Mouse (Mus musculus) kidney, embryonic 15.5 days (tissue): ENCODE data around the gene Ciapin1. TPM values are rescaled to one million over a fixed set of nuclear protein-coding genes. Genes with fewer than 3 reads are reported as not detected.
A peak's percentile ranks its signal among the peaks of the same experiment; 100 is the strongest.
"Not testable (repeated sequence)": the region's sequence is repeated elsewhere in the genome, so short reads cannot be mapped to it uniquely, and the experiment has no call there.

Experiments
- ATAC-seq: fragments of 200-750 bp; cut with Nextera tagmentation; replicated peaks from 2 replicates; pipeline ENCODE4 v1.8.0; 2017; ENCODE audit warnings: moderate TSS enrichment; ENCODE audit not compliant: low FRiP score
- H3K27ac ChIP-seq: fragments of 300-500 bp; sonication (generic); 2 replicates; pipeline ENCODE4 v1.5.1; 2015; ENCODE audit warnings: mild to moderate bottlenecking, inconsistent platforms
- H3K27me3 ChIP-seq: fragments of 300-500 bp; sonication (generic); 2 replicates; pipeline ENCODE4 v1.6.1; 2015; ENCODE audit warnings: inconsistent platforms
- H3K36me3 ChIP-seq: fragments of 300-500 bp; sonication (generic); 2 replicates; pipeline ENCODE4 v1.6.1; 2015; ENCODE audit warnings: inconsistent platforms
- H3K4me1 ChIP-seq: fragments of 300-500 bp; sonication (generic); 2 replicates; pipeline ENCODE4 v1.6.1; 2015; ENCODE audit warnings: inconsistent platforms
- H3K4me2 ChIP-seq: fragments of 300-500 bp; sonication (generic); 2 replicates; pipeline ENCODE4 v1.6.1; 2015; ENCODE audit warnings: moderate library complexity, mild to moderate bottlenecking, inconsistent platforms
- H3K4me3 ChIP-seq: fragments of 300-500 bp; sonication (generic); replicated peaks from 2 replicates; pipeline ENCODE4 v1.5.1; 2015; ENCODE audit warnings: mild to moderate bottlenecking, inconsistent platforms
- H3K9ac ChIP-seq: fragments of 300-500 bp; sonication (generic); 2 replicates; pipeline ENCODE4 v1.6.1; 2015; ENCODE audit warnings: mild to moderate bottlenecking, inconsistent platforms
- H3K9me3 ChIP-seq: fragments of 300-500 bp; sonication (generic); replicated peaks from 2 replicates; pipeline ENCODE4 v1.6.1; 2016; ENCODE audit warnings: inconsistent platforms
- WGBS: fragments of 180-500 bp; shearing (Covaris S2); methylation state at CpG from one replicate; pipeline ENCODE4 v1.1.7; 2015; ENCODE audit warnings: mixed read lengths; 5-methylcytosine and 5-hydroxymethylcytosine counted together
- polyA plus RNA-seq: library from polyadenylated mRNA; unstranded; fragments of >200 nt; fragmentation: Nextera tagmentation; extraction: Ambion mirVana; gene quantifications from 2 replicates; pipeline ENCODE4 v1.2.1, GENCODE M21; 2015

The Ciapin1 gene
- polyA plus RNA-seq, 1 experiment from 2014 or later, result 126 TPM

DNA sequence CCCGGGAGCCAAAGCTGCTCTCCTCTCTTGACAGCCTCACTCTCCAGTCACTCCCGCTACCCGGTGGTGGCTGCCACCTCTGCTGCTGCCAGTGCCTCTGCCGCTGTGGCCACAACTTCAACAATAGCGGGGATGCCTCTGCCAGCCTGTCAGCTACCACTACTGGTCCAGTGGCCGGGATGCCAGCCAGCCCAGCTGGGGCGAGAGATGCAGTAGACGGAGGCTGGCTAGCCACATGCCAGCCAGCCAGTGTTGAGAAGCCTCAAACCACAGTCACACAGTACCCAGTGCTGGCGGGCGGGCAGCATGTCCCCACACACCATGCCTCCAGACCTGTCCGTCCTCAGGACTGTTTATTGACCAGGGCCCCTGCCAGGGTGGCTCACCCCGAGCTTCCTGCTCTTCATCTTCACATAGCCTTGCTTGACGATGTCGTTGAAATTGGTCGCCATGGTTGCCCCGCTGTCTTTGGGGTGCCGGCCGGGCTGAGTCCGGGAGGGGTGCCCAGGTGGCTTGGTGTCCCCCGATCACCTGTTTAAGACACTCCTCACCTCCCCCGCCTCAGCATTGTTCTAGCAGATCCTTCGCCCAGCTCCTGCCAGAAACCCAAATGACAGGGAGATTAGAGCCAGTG lies 32.4 kb upstream of the Ciapin1 start:
- H3K4me2 ChIP-seq, result peak overlapping the region; percentile 92
- WGBS, result 4% methylated on average over 22 of the region's 22 CpGs
- ATAC-seq, result peak; percentile 14; the same call in 1 of the 2 replicates
- peaks cover 62% of the 10 kb centered on the region for H3K4me1 ChIP-seq
- peak overlapping the region; percentile 50 for H3K9ac ChIP-seq
- H3K9me3 ChIP-seq, result no peaks in the 10 kb centered on the region
- H3K4me3 ChIP-seq, result peak overlapping the region; percentile 52
- H3K36me3 ChIP-seq, result peaks cover 29% of the 10 kb centered on the region
- H3K27ac ChIP-seq, result peak overlapping the region; percentile 78
- peaks cover 8% of the 10 kb centered on the region for H3K27me3 ChIP-seq

GRCm38 (mm10) chr8:94870003-94870402 lies 31.8 kb upstream of the Ciapin1 start:
- Histone ChIP-seq H3K4me1 (peaks cover 56% of the 10 kb centered on the region), H3K9ac (peak overlapping the region; percentile 50; the same call in 1 of the 2 replicates), H3K4me2 (peak overlapping the region; percentile 92), H3K4me3 (peak overlapping the region; percentile 52), H3K27me3 (peaks cover 4% of the 10 kb centered on the region), H3K9me3 (no peaks in the 10 kb centered on the region), H3K36me3 (peaks cover 35% of the 10 kb centered on the region), H3K27ac (no peak overlapping the region)
- 14% methylated on average over 4 of the region's 4 CpGs for WGBS
- ATAC-seq, result no peak

- WGBS, result 68% methylated on average over 7 of the region's 7 CpGs
- no peaks in the 10 kb centered on the region for H3K9me3 ChIP-seq
- ATAC-seq, result no peak
- H3K27me3 ChIP-seq, result no peaks in the 10 kb centered on the region
- no peak overlapping the region for H3K4me3 ChIP-seq
- no peak overlapping the region for H3K9ac ChIP-seq
- H3K4me2 ChIP-seq, result no peak overlapping the region
- peaks cover 43% of the 10 kb centered on the region for H3K36me3 ChIP-seq
- peaks cover 47% of the 10 kb centered on the region for H3K4me1 ChIP-seq
- H3K27ac ChIP-seq, result no peak overlapping the region
These were observed 31.0 kb upstream of the Ciapin1 start for GRCm38 (mm10) chr8:94869146-94869545.

- peaks cover 65% of the 10 kb centered on the region for H3K36me3 ChIP-seq
- H3K27me3 ChIP-seq, result no peaks in the 10 kb centered on the region
- peaks cover 35% of the 10 kb centered on the region for H3K4me1 ChIP-seq
- no peak overlapping the region for H3K9ac ChIP-seq
- ATAC-seq, result no peak
- no peaks in the 10 kb centered on the region for H3K9me3 ChIP-seq
- H3K4me2 ChIP-seq, result no peak overlapping the region
- WGBS, result 88% methylated on average over 9 of the region's 9 CpGs
- H3K27ac ChIP-seq, result no peak overlapping the region
- no peak overlapping the region for H3K4me3 ChIP-seq
These were observed 28.8 kb upstream of the Ciapin1 start for GRCm38 (mm10) chr8:94866921-94867320.

DNA sequence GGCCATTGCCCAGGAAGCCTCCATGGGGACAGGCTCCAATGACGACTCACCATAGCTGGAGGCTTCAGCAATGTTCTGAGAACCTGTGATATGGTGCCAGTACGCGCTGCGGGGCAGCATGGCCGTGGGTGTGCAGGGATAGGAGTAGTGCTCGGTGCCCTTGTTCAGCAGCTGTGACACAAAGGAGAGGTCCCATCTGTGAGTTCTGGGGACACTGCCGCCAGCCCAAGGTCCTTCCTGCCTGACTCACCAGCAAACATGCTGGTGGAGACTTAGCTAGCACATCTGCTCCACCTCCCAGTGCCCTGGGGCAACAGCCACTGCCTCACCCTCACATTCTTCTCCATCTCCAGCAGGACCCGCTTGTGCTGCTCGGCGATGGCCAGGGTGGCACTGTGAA lies 27.1 kb upstream of the Ciapin1 start:
- WGBS, result 78% methylated on average over 10 of the region's 10 CpGs

GRCm38 (mm10) chr8:94863897-94864673 lies 25.9 kb upstream of the Ciapin1 start:
- H3K36me3 ChIP-seq, result peaks cover 92% of the 10 kb centered on the region
- no peak overlapping the region for H3K4me3 ChIP-seq
- H3K27ac ChIP-seq, result no peak overlapping the region
- H3K4me1 ChIP-seq, result peaks cover 12% of the 10 kb centered on the region
- no peak overlapping the region for H3K9ac ChIP-seq
- no peak overlapping the region for H3K4me2 ChIP-seq
- no peaks in the 10 kb centered on the region for H3K9me3 ChIP-seq
- no peaks in the 10 kb centered on the region for H3K27me3 ChIP-seq
- WGBS, result 82% methylated on average over 10 of the region's 10 CpGs
- no peak for ATAC-seq

More for the DNA sequence above, 27.1 kb upstream of the Ciapin1 start:
- no peak for ATAC-seq
- Histone ChIP-seq H3K36me3 (peaks cover 81% of the 10 kb centered on the region), H3K9me3 (no peaks in the 10 kb centered on the region), H3K9ac (no peak overlapping the region), H3K4me1 (peaks cover 19% of the 10 kb centered on the region), H3K4me2 (no peak overlapping the region), H3K27me3 (no peaks in the 10 kb centered on the region), H3K4me3 (no peak overlapping the region), H3K27ac (no peak overlapping the region)

DNA sequence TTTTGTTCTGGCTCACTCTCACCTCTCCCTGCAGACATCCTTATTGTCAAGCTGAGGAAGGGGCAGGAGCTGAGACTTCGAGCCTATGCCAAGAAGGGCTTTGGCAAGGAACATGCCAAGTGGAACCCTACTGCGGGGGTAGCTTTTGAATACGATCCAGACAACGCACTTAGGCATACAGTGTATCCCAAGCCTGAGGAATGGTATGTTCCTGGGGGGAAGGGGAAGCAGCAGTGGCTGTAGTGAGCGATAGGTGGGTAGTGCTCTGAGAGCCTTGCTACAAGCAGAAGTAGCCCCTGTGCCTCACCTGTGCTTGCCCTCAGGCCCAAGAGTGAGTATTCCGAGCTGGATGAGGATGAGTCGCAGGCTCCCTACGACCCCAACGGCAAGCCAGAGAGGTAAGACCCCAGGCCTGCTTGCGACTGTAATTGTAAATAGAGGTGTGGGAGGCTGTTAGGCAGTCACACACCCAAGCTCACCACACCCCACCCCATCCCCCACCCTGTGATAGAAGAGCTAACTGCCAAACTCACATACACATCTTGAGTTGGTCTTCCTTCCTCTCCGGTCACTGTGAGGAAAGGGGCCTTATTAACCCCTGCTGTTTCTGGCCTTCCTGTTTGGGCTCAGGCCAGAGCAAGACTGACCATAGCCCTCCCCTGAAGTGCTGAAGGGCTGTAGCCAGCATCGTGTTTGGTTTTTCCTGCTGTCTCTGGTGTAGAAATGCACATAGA lies 24.5 kb upstream of the Ciapin1 start:
- Histone ChIP-seq H3K9ac (no peak overlapping the region), H3K9me3 (no peaks in the 10 kb centered on the region), H3K4me3 (no peak overlapping the region), H3K27me3 (no peaks in the 10 kb centered on the region), H3K27ac (peak overlapping the region; percentile 32; the same call in 1 of the 2 replicates), H3K4me1 (peaks cover 16% of the 10 kb centered on the region), H3K4me2 (no peak overlapping the region), H3K36me3 (peaks cover 85% of the 10 kb centered on the region)
- WGBS, result 85% methylated on average over 12 of the region's 12 CpGs
- ATAC-seq, result no peak

- 78% methylated on average over 8 of the region's 8 CpGs for WGBS
- Histone ChIP-seq H3K4me2 (no peak overlapping the region), H3K9me3 (no peaks in the 10 kb centered on the region), H3K4me3 (no peak overlapping the region), H3K9ac (no peak overlapping the region), H3K27me3 (no peaks in the 10 kb centered on the region), H3K36me3 (peaks cover 73% of the 10 kb centered on the region), H3K4me1 (peaks cover 16% of the 10 kb centered on the region), H3K27ac (no peak overlapping the region)
- ATAC-seq, result 0 out of 2 replicates have a peak, but pooled peaks have one; percentile 12
These were observed 23.3 kb upstream of the Ciapin1 start for GRCm38 (mm10) chr8:94861352-94861910.

DNA sequence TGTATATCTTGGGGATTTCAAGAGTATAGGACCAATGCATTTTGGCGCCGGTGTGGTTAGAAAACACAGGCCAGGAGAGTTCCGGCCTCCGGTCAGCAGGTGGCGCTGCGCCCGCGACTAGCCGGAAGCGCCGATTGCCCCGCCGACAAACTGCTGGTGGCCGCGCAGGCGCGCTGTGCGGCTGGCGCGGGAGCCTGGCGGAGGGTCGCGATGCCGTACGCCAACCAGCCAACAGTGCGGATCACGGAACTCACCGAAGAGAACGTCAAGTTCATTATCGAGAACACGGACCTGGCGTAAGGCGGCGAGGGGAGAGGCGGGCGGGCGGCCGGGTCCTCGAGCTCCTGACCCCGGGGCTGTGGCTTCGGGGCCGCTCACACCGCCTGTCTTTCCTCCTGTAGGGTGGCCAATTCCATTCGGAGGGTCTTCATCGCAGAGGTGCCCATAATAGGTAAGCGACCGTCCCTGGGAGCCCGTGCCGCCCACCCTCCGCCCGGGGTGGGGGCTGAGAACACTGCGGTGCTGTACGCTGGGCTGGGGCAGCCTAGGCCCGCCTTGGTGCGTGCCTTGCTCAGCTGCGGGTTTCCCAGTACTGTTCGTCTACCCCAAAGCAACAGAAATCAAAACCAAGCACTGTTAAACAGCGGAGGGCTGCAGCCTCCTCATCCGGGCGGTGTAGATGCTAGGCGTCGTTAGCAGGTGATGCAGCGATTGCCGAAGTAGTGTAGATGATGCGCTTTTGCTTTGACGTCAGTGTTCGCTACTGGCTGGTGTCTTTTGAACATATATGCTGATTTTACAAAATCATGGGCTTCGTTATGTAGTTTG lies 19.4 kb upstream of the Ciapin1 start, which contains the start of gene Polr2c:
TSS of gene Polr2c (plus strand) at position 105 of the 828 bp plus-strand sequence.
- H3K9ac ChIP-seq, result peak within 1 kb of the TSS; percentile 99
- H3K4me2 ChIP-seq, result peak within 1 kb of the TSS; percentile 72
- H3K4me1 ChIP-seq, result peaks cover 16% of the 10 kb centered on the region
- H3K27ac ChIP-seq, result peak within 1 kb of the TSS; percentile 68
- peak within 1 kb of the TSS; percentile 98 for H3K4me3 ChIP-seq
- peaks cover 63% of the 10 kb centered on the region for H3K36me3 ChIP-seq
- ATAC-seq, result peak; percentile 85
- H3K9me3 ChIP-seq, result no peaks in the 10 kb centered on the region
- no peaks in the 10 kb centered on the region for H3K27me3 ChIP-seq
- WGBS, result 1% methylated on average over 68 of the region's 68 CpGs

GRCm38 (mm10) chr8:94857011-94857345 lies 18.8 kb upstream of the Ciapin1 start:
- peaks cover 16% of the 10 kb centered on the region for H3K4me1 ChIP-seq
- H3K4me3 ChIP-seq, result peak overlapping the region; percentile 98
- no peaks in the 10 kb centered on the region for H3K9me3 ChIP-seq
- H3K27ac ChIP-seq, result no peak overlapping the region
- no peaks in the 10 kb centered on the region for H3K27me3 ChIP-seq
- WGBS, result 35% methylated on average over 5 of the region's 5 CpGs
- peak overlapping the region; percentile 99; the same call in 1 of the 2 replicates for H3K9ac ChIP-seq
- peaks cover 63% of the 10 kb centered on the region for H3K36me3 ChIP-seq
- no peak for ATAC-seq
- H3K4me2 ChIP-seq, result peak overlapping the region; percentile 72; the same call in 1 of the 2 replicates

- H3K27ac ChIP-seq, H3K9me3 ChIP-seq, H3K4me3 ChIP-seq, H3K27me3 ChIP-seq, ATAC-seq, H3K4me2 ChIP-seq, H3K9ac ChIP-seq: not testable (repeated sequence)
- 94% methylated on average over 11 of the region's 11 CpGs for WGBS
- Histone ChIP-seq H3K36me3 (peaks cover 63% of the 10 kb centered on the region), H3K4me1 (peaks cover 16% of the 10 kb centered on the region)
These were observed 16.6 kb upstream of the Ciapin1 start for GRCm38 (mm10) chr8:94854761-94855160.
